Mouse (Mus musculus) heart, postnatal 0 days (tissue): ENCODE data around the gene Myzap.

Source experiments
- CTCF ChIP-seq: IDR thresholded peaks from 2 replicates; pipeline ENCODE4 v1.5.1; 2016; ENCODE audit warnings: antibody characterized with exemption, control low read depth, low read depth
- EP300 ChIP-seq: IDR thresholded peaks from 2 replicates; pipeline ENCODE4 v1.6.1; 2016; ENCODE audit warnings: antibody characterized with exemption, low read depth

DNA sequence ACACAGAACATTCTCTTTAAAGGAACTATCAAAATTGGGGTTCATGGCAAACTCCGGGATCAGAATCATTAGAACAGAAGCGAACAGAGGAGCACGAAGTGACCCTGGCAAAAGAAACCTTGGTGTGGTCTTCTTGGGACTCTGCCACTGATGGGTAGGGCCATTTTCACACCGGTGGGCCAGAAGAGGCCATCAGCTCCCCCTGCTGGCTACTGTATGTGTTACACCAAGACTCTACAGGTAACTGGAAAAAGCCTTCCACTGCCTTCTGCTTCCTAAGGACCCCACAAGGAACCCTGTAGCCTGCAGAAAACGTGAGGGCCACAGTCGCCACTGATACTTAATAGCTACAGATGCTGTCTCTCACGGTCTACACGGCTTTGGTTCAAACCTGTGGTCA lies 25.2 kb upstream of the Myzap start:
- TF ChIP-seq CTCF = peak; percentile 73
- no peak for TF ChIP-seq EP300
